Comparison of ENCODE assay signal across 8 mouse cellular contexts in genomic region chrX:72656230-72656898, GRCm38 (mm10). TPM values are rescaled to one million over a fixed set of nuclear protein-coding genes. Genes with fewer than 3 reads are reported as not detected.
DNase-seq lines count a peak whose midpoint lies in the region; ATAC-seq and TF ChIP-seq lines count a peak whose summit lies in the region.
"Had no signal": no experiment of that assay in that cellular context is flagged by ENCODE, and none has a peak within 500 bp of the region (broad histone marks: within the 10 kb centered on the region; RNA-seq: fewer than 3 reads in every experiment).

TSS of gene Gabra3 (minus strand) at chrX:72656848.

- DNase-seq in liver, embryonic 11.5 days (ENCODE audit: low spot score), result no peak
- no peak for DNase-seq in liver
- DNase-seq in forebrain, embryonic 11.5 days (ENCODE audit: low spot score), result peak; percentile 53
- DNase-seq in left cerebral cortex, adult 2 months (ENCODE audit: extremely low spot score in 1 of 2, low spot score in 2 of 2), result no peak
- DNase-seq in adrenal gland, adult 2 months, result no peak

- no peak for TF ChIP-seq CTCF in left cerebral cortex, adult 2 months (IDR thresholded peaks at IDR 0.05)

- 0 out of 2 replicates have a peak within 1 kb of the TSS, but pooled peaks have one; percentile 5 for H3K4me3 ChIP-seq in liver, embryonic 11.5 days (ENCODE audit: low read depth, low read length)
- H3K4me3 ChIP-seq in forebrain, embryonic 11.5 days (ENCODE audit: low read depth, low read length), result peak within 1 kb of the TSS; percentile 31
- peak within 1 kb of the TSS; percentile 46 for H3K4me3 ChIP-seq in left cerebral cortex, adult 2 months
- H3K4me3 ChIP-seq in neural tube, embryonic 15.5 days (replicated peaks), result peak within 1 kb of the TSS; percentile 47
- H3K4me3 ChIP-seq: megakaryocyte, embryonic 14.5 days had no signal

- H3K27me3 ChIP-seq in liver, embryonic 11.5 days (replicated peaks; ENCODE audit: control insufficient read depth, insufficient read depth, low read length), result peaks cover 9% of the 10 kb centered on the region
- H3K27me3 ChIP-seq in forebrain, embryonic 11.5 days (ENCODE audit: control insufficient read depth, insufficient read depth, low read length), result no peaks in the 10 kb centered on the region
- H3K27me3 ChIP-seq in neural tube, embryonic 15.5 days (replicated peaks), result no peaks in the 10 kb centered on the region

- H3K4me2 ChIP-seq in liver, embryonic 11.5 days, result peak within 1 kb of the TSS; percentile 43
- peak within 1 kb of the TSS; percentile 45 for H3K4me2 ChIP-seq in forebrain, embryonic 11.5 days (ENCODE audit: low read depth, low read length, severe bottlenecking)
- H3K4me2 ChIP-seq in neural tube, embryonic 15.5 days, result peak within 1 kb of the TSS; percentile 53

- no peaks in the 10 kb centered on the region for H3K9me3 ChIP-seq in liver, embryonic 11.5 days (ENCODE audit: control insufficient read depth, low read length)
- no peaks in the 10 kb centered on the region for H3K9me3 ChIP-seq in forebrain, embryonic 11.5 days (ENCODE audit: control insufficient read depth, low read length)
- H3K9me3 ChIP-seq in neural tube, embryonic 15.5 days (replicated peaks), result no peaks in the 10 kb centered on the region
- H3K9me3 ChIP-seq: megakaryocyte, embryonic 14.5 days had no signal

- H3K27ac ChIP-seq in liver, embryonic 11.5 days (ENCODE audit: low read depth, low read length), result no peak within 1 kb of the TSS
- H3K27ac ChIP-seq in forebrain, embryonic 11.5 days (ENCODE audit: low read depth, low read length), result no peak within 1 kb of the TSS
- peak within 1 kb of the TSS; percentile 51; the same call in 1 of the 2 replicates for H3K27ac ChIP-seq in left cerebral cortex, adult 2 months
- peak within 1 kb of the TSS; percentile 77 for H3K27ac ChIP-seq in neural tube, embryonic 15.5 days (replicated peaks)

- H3K4me1 ChIP-seq in liver, embryonic 11.5 days (replicated peaks; ENCODE audit: control insufficient read depth, insufficient read depth, low read length), result no peaks in the 10 kb centered on the region
- H3K4me1 ChIP-seq in forebrain, embryonic 11.5 days (replicated peaks; ENCODE audit: control insufficient read depth, insufficient read depth, low read length), result no peaks in the 10 kb centered on the region
- no peaks in the 10 kb centered on the region; the same call in 1 of the 2 replicates for H3K4me1 ChIP-seq in neural tube, embryonic 15.5 days
- H3K4me1 ChIP-seq: megakaryocyte, embryonic 14.5 days had no signal

- no peak for ATAC-seq in liver, embryonic 11.5 days (replicated peaks; ENCODE audit: low FRiP score)
- ATAC-seq in forebrain, embryonic 11.5 days (replicated peaks; ENCODE audit: low FRiP score), result peak; percentile 79; the same call in 1 of the 2 replicates
- ATAC-seq in neural tube, embryonic 15.5 days (ENCODE audit: low FRiP score), result peak; percentile 92
- ATAC-seq in megakaryocyte progenitor cell, adult 5-6 weeks (replicated peaks; ENCODE audit: poor library complexity), result no peak

- intact Hi-C loops in left cerebral cortex, adult 2 months (cut with DNase I), result no loop called here

- H3K36me3 ChIP-seq in liver, embryonic 11.5 days (ENCODE audit: control insufficient read depth, insufficient read depth, low read length), result no peaks in the 10 kb centered on the region
- no peaks in the 10 kb centered on the region for H3K36me3 ChIP-seq in forebrain, embryonic 11.5 days (ENCODE audit: control insufficient read depth, insufficient read depth, low read length)
- H3K36me3 ChIP-seq in neural tube, embryonic 15.5 days, result no peaks in the 10 kb centered on the region

- 6% methylated on average over 4 of the region's 4 CpGs for WGBS in liver, embryonic 11.5 days
- 16% methylated on average over 4 of the region's 4 CpGs for WGBS in forebrain, embryonic 11.5 days
- WGBS in neural tube, embryonic 15.5 days, result 9% methylated on average over 4 of the region's 4 CpGs

- no peak within 1 kb of the TSS for H3K9ac ChIP-seq in liver, embryonic 11.5 days (ENCODE audit: low read depth, low read length)
- H3K9ac ChIP-seq in forebrain, embryonic 11.5 days (ENCODE audit: low read length), result peak within 1 kb of the TSS; percentile 44
- peak within 1 kb of the TSS; percentile 52 for H3K9ac ChIP-seq in neural tube, embryonic 15.5 days (replicated peaks)

RNA-seq across cellular contexts. Expression of gene Gabra3, which starts in this region (rescaled TPM):
- 0.26 and 0.30 TPM in 2 replicates for polyA plus RNA-seq in liver, embryonic 11.5 days (2014; fragmentation: Nextera tagmentation; extraction: Ambion mirVana)
- polyA plus RNA-seq in forebrain, embryonic 11.5 days (2014; fragmentation: Nextera tagmentation; extraction: Ambion mirVana), result 1.9 and 2.9 TPM in 2 replicates
- 100 to 1,000 TPM in 1 of 2 experiments, 10 to 100 TPM in 1; 99.7 to 116 TPM for total RNA-seq in left cerebral cortex, adult 2 months (2021)
- 46.1 and 53.3 TPM in 2 replicates for polyA plus RNA-seq in neural tube, embryonic 15.5 days (2015; fragmentation: Nextera tagmentation; extraction: Ambion mirVana)
- 1 to 10 TPM in 1 of 2 experiments, under 1 TPM in 1; 0.75 to 2.3 TPM for total RNA-seq in adrenal gland, adult 2 months (2021)
- polyA plus RNA-seq in adrenal gland, adult 2 months (2012; rRNA removed), result 0.99 and 1.4 TPM in 2 replicates
- not detected in 2 replicates for total RNA-seq in megakaryocyte progenitor cell, adult 5-6 weeks (2015)
- total RNA-seq in megakaryocyte progenitor cell, adult 5-6 weeks (2017), result not detected in 2 replicates

Comparison
In these comparisons a context has a peak if more than half of its experiments do, and no peak if none do; other contexts are left out.
1. RNA of gene Gabra3 (total RNA-seq): 99.7 to 116 TPM in left cerebral cortex, adult 2 months; 0.75 to 2.3 TPM in adrenal gland, adult 2 months and not detected in megakaryocyte progenitor cell, adult 5-6 weeks; every median in the first group is over 10 times any median in the second.
2. RNA of gene Gabra3 (polyA plus RNA-seq): 46.1 to 53.3 TPM in neural tube, embryonic 15.5 days; 1.9 to 2.9 TPM in forebrain, embryonic 11.5 days, 0.99 to 1.4 TPM in adrenal gland, adult 2 months and 0.26 to 0.30 TPM in liver, embryonic 11.5 days; every median in the first group is over 10 times any median in the second.
3. ATAC-seq: peak in forebrain, embryonic 11.5 days (single experiment) and neural tube, embryonic 15.5 days (single experiment); none in liver, embryonic 11.5 days (single experiment) and megakaryocyte progenitor cell, adult 5-6 weeks (single experiment).
4. H3K27ac ChIP-seq: peak in left cerebral cortex, adult 2 months (single experiment) and neural tube, embryonic 15.5 days (single experiment); none in liver, embryonic 11.5 days (single experiment) and forebrain, embryonic 11.5 days (single experiment).
5. Peak in every context shown above with its lines, with median percentiles within 50 percentile points of each other: H3K4me2 ChIP-seq and H3K4me3 ChIP-seq.